Mouse (Mus musculus): ENCODE results near the gene Ephb1.

GRCm38 (mm10) chr9:102371936-102372335 lies 17.4 kb upstream of the Ephb1 start:
- no peak for TF ChIP-seq CTCF (IDR thresholded peaks at IDR 0.05; ENCODE audit: low read depth)
- no peak for TF ChIP-seq EP300 (optimal IDR thresholded peaks at IDR 0.05)
